In the genomic region with DNA sequence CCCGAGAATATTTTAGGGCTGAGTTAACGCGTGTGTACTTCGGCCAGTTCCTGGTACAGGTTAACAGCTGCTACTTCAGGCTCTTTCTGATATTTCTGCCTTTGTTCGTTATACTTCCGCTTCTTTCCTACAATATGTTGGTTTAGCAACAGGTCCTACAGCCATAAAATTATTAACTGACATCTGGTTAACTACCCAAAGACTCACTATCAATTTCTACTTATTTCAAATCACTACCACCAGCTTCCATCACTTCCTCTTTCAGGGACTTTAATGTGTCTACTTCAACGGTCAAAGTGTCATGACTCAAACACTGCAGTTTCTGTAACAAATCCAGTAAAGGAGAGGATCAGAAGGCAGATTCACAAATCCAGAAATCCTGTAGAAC, we compare ENCODE assay signal across 8 mouse cellular contexts. TPM values are rescaled to one million over a fixed set of nuclear protein-coding genes. Genes with fewer than 3 reads are reported as not detected.
DNase-seq lines count a peak whose midpoint lies in the region; ATAC-seq and TF ChIP-seq lines count a peak whose summit lies in the region.

No protein-coding gene starts in this region.

- peak overlapping the region; percentile 93 for H3K4me3 ChIP-seq in heart, adult 2 months
- H3K4me3 ChIP-seq in G1E (ENCODE audit: low read depth, low read length) = peak overlapping the region; percentile 97
- H3K4me3 ChIP-seq in hindbrain, embryonic 10.5 days = peak overlapping the region; percentile 89

- no peaks in the 10 kb centered on the region for H3K79me2 ChIP-seq in heart, adult 2 months (replicated peaks; ENCODE audit: control insufficient read depth, insufficient read depth, low read length)

- no peak for TF ChIP-seq EP300 in heart, adult 2 months (IDR thresholded peaks at IDR 0.05; ENCODE audit: insufficient read depth, low read depth, low read length)

- intact Hi-C loops in heart, adult 2 months (cut with DNase I) = loop anchor here (5.0 kb wide), 1 partner anchor 327 kb away; no protein-coding TSS in a partner anchor
- intact Hi-C loops in heart, postnatal 25 days (cut with DNase I) = loop anchor here (10.0 kb wide), 1 partner anchor 320 kb away; no protein-coding TSS in a partner anchor

- no peaks in the 10 kb centered on the region; the same call in 1 of the 2 replicates for H3K4me1 ChIP-seq in heart, adult 2 months (ENCODE audit: control insufficient read depth, insufficient read depth, low read length)
- peaks cover 28% of the 10 kb centered on the region for H3K4me1 ChIP-seq in G1E (ENCODE audit: insufficient read depth, low read depth, low read length)
- H3K4me1 ChIP-seq in hindbrain, embryonic 10.5 days (replicated peaks) = peaks cover 20% of the 10 kb centered on the region

- 22% methylated on average over 7 of the region's 7 CpGs for WGBS in heart, adult 2 months
- 55% methylated on average over 7 of the region's 7 CpGs for WGBS in hindbrain, embryonic 10.5 days

- no peak for DNase-seq in heart, adult 2 months
- DNase-seq in heart, postnatal 25 days (ENCODE audit: low spot score) = no peak
- peak; percentile 31 for DNase-seq in G1E (ENCODE audit: low spot score)
- no peak for DNase-seq in hindbrain, embryonic 10.5 days (ENCODE audit: low spot score)
- DNase-seq in adrenal gland, adult 8-10 months = no peak
- DNase-seq in urinary bladder, postnatal 14 days (ENCODE audit: low spot score) = no peak
- DNase-seq in frontal cortex, postnatal 10 days (ENCODE audit: low spot score in 2 of 2) = no peak

- TF ChIP-seq POLR2A in heart, adult 2 months (IDR thresholded peaks at IDR 0.05; ENCODE audit: insufficient read depth, low read depth, low read length) = no peak

- ATAC-seq in G1E (ENCODE audit: extremely low read depth, insufficient number of reproducible peaks, low FRiP score, poor library complexity, severe bottlenecking) = peak; percentile 64
- ATAC-seq in megakaryocyte progenitor cell, adult 5-6 weeks (replicated peaks; ENCODE audit: poor library complexity) = peak; percentile 52

- no peaks in the 10 kb centered on the region for H3K27me3 ChIP-seq in heart, adult 2 months (ENCODE audit: control insufficient read depth, insufficient read depth, low read length)
- H3K27me3 ChIP-seq in G1E (ENCODE audit: insufficient read depth, low read length) = no peaks in the 10 kb centered on the region
- no peaks in the 10 kb centered on the region for H3K27me3 ChIP-seq in hindbrain, embryonic 10.5 days (ENCODE audit: insufficient read depth, poor library complexity, severe bottlenecking)

- no peak overlapping the region for H3K9ac ChIP-seq in heart, adult 2 months (ENCODE audit: low read depth, low read length)

- TF ChIP-seq CTCF in heart, adult 2 months (IDR thresholded peaks at IDR 0.05) = no peak
- no peak for TF ChIP-seq CTCF in G1E (IDR thresholded peaks at IDR 0.05; ENCODE audit: low read depth, low read length)

- peak overlapping the region; percentile 97 for H3K27ac ChIP-seq in heart, adult 2 months
- peak overlapping the region; percentile 98 for H3K27ac ChIP-seq in hindbrain, embryonic 10.5 days

- H3K36me3 ChIP-seq in heart, adult 2 months (ENCODE audit: control insufficient read depth, insufficient read depth, low read length) = no peaks in the 10 kb centered on the region; the same call in none of the 2 replicates
- peaks cover 24% of the 10 kb centered on the region for H3K36me3 ChIP-seq in G1E (replicated peaks)
- H3K36me3 ChIP-seq in hindbrain, embryonic 10.5 days = peaks cover 25% of the 10 kb centered on the region

- H3K9me3 ChIP-seq in G1E (replicated peaks) = no peaks in the 10 kb centered on the region
- H3K9me3 ChIP-seq in hindbrain, embryonic 10.5 days = no peaks in the 10 kb centered on the region

RNA-seq across cellular contexts. Expression of a gene that starts 0.4 kb away (rescaled TPM):
- total RNA-seq in heart, adult 2 months (2021) = 10 to 100 TPM; 32.6 to 33.9 TPM
- polyA plus RNA-seq in heart, adult 2 months (2012; rRNA removed) = 12.9 and 23.5 TPM in 2 replicates
- 10 to 100 TPM; 31.9 to 34.1 TPM for total RNA-seq in heart, postnatal 25 days (2021)
- total RNA-seq in G1E (2014; fragmentation: Nextera tagmentation) (173 and 175 TPM in 2 replicates), G1E (2017) (130 and 136 TPM in 2 replicates)
- 41.1 and 55.2 TPM in 2 replicates for polyA plus RNA-seq in G1E (2012)
- 74.3 and 83.8 TPM in 2 replicates for polyA plus RNA-seq in hindbrain, embryonic 10.5 days (2016; fragmentation: Nextera tagmentation; extraction: Ambion mirVana)
- 106 and 111 TPM in 2 replicates for total RNA-seq in megakaryocyte progenitor cell, adult 5-6 weeks (2015)
- total RNA-seq in megakaryocyte progenitor cell, adult 5-6 weeks (2017) = 118 and 123 TPM in 2 replicates
- total RNA-seq in adrenal gland, adult 8-10 months (2022) = 10 to 100 TPM; 55.6 to 75.0 (median 65.1) TPM

RNA-seq across cellular contexts. Expression of a gene that starts 22.6 kb away (rescaled TPM):
- total RNA-seq in heart, adult 2 months (2021) = not detected
- polyA plus RNA-seq in heart, adult 2 months (2012; rRNA removed) = 0.06 TPM in 1 of 2 replicates, not detected in the other
- not detected for total RNA-seq in heart, postnatal 25 days (2021)
- not detected in 2 replicates for total RNA-seq in G1E (2014; fragmentation: Nextera tagmentation)
- 0.06 TPM in 1 of 2 replicates, not detected in the other for total RNA-seq in G1E (2017)
- not detected in 2 replicates for polyA plus RNA-seq in G1E (2012)
- not detected in 2 replicates for polyA plus RNA-seq in hindbrain, embryonic 10.5 days (2016; fragmentation: Nextera tagmentation; extraction: Ambion mirVana)
- total RNA-seq in megakaryocyte progenitor cell, adult 5-6 weeks (2015) = not detected in 2 replicates
- not detected in 2 replicates for total RNA-seq in megakaryocyte progenitor cell, adult 5-6 weeks (2017)
- total RNA-seq in adrenal gland, adult 8-10 months (2022) = not detected
